Mouse (Mus musculus) lung, adult 2 months (tissue): ENCODE measurements around the gene S1pr1.

Source experiments
- CTCF ChIP-seq: fragments of 200-500 bp; IDR thresholded peaks from 2 replicates; pipeline ENCODE4 v1.5.1; 2011; ENCODE audit warnings: mild to moderate bottlenecking, low read length, control low read depth; ENCODE audit not compliant: insufficient read depth
- POLR2A ChIP-seq: fragments of 200-500 bp; IDR thresholded peaks from 2 replicates; pipeline ENCODE4 v1.6.1; 2011; ENCODE audit warnings: low read depth, mild to moderate bottlenecking, control low read depth, low read length, borderline replicate concordance; ENCODE audit errors: extremely low read depth

DNA sequence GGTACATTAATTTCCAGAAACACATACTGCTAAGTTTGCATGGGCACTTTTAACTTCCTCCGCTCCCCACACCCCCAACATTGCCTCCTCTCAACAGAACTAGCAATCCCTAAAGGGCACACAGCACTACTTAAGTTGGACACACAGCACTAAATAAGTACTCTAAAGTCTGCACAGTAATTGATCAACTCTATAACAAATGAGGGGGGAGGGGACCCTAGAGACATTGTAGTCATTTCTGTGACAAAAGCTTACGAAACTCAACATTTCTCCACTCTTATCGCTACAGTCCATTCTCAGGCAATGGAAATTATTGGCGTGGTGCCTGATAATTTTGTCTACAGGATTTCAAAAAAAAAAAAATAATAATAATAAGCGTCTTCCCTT is 830 bp downstream of the S1pr1 start:
- TF ChIP-seq POLR2A: no peak
- TF ChIP-seq CTCF: no peak
